Mouse (Mus musculus): ENCODE data around the gene Has3.
"Not testable (repeated sequence)": the region's sequence is repeated elsewhere in the genome, so short reads cannot be mapped to it uniquely, and the experiment has no call there.

Has3 gene

DNA sequence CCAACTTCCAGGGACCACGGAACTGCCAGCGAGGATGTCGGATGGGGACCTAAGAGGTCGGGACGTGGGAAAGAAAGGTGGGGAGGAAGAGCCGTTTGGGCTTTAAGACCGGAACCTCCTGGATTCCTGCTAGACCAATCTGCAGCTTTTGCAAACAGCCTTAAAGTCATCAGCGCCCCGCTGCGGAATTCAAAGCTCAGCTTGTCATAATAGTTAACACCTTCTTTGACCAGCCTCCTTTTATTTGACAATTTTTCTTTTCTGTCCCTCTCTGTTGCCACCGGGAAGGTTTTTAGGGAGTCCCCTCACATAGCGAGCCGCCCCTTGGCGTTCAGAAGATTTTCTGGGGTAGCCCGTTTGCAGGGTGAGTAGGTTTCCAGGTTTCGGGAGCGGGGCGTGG lies at the start of gene Has3:
TSS of gene Has3 (plus strand) at position 192 of the 400 bp plus-strand sequence.
- DNase-seq (ENCODE audit: low spot score): no peak

DNA sequence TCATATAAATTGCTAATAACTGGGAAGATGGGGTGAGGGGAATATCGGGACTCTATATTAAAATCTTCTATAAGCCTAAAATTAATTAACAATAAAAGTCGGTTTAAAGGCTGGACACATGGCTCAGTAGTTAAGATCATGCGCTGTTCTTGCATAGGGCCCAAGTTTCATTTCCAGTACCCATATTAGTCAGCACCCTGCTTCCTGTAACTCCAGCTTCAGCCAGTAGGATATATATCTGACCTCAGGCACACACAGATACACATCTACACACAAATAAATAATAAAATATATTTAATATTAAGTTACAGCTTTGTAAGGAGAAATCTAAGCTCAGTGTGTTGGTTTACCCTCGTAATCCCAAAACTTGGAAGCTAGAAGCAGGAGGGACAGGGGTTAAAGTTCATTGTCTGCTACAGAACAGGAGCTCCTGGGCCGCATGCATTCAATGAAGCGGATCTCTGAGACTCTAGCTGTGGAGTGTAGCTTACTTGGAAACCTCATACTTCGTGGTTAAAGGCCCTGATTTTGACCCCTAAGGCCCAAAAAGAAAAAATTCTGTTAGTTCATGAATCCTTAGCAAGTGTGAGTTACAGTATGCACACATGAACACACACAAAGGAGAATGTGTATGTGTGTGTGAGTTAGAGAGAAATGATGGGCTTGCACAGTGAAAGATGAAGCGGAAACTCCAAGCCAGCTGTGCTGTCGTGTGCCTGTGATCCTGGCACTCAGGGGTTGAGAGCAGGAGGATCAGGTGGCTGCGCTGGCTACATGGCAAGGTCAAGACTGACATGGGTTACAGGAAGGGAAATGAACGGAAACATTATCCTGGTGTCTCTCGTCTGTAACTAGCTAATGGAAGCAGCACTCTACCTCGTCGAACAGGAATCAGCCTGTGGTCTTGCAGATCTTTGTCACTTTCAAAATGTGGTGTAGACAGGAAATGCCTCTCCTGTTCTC lies 49.2 kb upstream of the Has3 start:
- DNase-seq (ENCODE audit: low spot score): no peak

DNA sequence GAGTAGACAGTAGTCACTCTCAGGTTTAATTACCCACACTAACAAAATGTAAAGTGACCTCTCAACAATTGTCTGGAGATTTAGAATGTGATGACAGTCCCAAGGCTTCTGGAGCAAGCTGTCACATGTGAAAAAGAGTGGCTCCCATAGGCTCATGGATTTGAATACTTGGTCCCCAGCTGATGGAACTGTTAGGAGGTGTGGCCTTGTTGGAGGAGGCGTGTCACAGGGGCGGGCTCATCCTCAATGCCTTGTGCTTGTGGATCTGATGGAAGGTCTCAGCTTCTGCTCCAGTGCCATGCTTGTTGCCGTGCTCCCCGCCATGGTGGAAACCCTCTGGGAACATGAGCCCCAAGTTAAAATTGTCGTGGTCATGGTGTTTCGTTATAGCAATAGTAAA lies 41.1 kb upstream of the Has3 start:
- DNase-seq (ENCODE audit: low spot score): no peak

DNA sequence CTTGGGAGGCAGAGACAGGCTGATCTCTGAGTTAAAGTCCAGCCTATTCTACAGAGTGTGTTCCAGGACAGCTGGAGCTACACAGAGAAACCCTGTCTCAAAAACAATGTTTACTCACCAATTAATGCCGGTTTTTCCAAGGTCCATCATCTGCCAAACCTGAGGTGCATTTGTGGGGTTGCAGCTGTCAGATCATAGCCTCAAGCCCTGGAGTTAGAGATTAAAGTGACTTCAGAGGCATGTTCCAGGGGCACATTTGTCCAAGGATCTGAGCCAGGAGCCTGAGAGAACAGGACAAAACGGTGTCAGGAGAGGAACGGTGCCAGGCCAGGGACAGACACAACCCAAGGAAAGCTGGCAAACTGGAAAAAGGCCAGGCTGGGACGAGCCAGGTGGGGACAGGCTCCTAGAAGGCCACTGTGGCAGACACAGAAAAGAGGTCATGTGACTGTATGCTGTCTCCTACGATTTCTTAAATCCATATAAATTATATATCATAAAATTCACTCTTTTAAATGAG lies 40.5 kb upstream of the Has3 start:
- DNase-seq (ENCODE audit: low spot score): no peak

DNA sequence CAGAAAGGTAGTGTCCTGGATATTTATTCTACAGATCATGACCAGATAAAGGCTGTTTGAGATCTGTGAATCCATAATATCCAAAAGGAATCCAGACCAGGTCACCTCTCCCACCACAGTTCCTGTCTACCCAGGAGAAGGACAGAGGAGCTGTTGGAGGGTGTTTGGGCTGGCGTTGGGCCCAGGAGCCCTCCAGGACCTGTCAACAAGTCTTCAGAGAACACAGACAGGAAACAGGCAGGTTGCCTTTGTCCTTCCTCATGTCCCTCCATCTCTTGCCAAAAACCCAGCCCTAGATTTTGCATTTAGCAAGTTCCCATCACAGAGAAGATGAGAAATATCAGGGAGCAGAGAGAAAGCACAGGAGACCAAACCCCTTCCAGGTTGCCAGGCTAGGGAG lies 35.1 kb upstream of the Has3 start:
- DNase-seq (ENCODE audit: low spot score): no peak

DNA sequence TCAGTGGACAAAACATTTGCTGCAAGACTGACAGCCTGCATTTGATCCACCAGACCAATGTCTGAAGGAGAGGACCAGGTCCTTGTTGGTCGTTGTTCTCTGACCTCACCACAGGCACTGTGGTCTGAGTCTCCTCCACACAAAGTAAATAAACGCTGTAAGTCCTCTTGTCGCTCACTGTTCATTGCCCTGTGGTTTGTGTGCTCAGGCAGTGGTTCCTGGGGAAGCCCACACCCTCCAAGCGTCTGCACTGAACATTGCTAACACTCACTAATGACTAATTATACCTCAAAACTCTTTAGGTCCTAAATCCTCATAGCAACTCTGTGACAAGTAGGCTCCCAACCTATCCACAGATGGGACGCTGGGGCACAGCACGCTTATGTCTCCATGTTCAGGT lies 33.5 kb upstream of the Has3 start:
- no peak for DNase-seq (ENCODE audit: low spot score)

DNA sequence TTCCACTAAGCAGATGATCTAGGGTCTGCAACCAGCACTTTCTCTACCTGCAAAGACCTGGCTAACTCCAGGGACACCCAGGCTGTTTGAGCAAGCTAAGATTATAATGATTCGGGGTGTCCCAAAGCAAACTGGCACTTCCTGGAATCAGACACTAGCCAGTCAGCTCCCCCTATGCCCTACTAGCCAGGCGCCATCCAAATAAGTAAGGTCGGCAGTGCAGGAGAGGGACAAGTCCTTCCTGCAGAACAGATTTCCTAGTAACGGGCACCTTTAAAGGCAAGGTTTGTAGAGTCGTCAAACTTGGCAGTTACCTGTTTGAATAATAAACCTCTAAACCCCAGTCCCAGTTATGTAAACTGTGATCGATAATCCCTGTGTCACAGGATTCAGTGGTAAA lies 31.2 kb upstream of the Has3 start:
- no peak for DNase-seq (ENCODE audit: low spot score)

DNA sequence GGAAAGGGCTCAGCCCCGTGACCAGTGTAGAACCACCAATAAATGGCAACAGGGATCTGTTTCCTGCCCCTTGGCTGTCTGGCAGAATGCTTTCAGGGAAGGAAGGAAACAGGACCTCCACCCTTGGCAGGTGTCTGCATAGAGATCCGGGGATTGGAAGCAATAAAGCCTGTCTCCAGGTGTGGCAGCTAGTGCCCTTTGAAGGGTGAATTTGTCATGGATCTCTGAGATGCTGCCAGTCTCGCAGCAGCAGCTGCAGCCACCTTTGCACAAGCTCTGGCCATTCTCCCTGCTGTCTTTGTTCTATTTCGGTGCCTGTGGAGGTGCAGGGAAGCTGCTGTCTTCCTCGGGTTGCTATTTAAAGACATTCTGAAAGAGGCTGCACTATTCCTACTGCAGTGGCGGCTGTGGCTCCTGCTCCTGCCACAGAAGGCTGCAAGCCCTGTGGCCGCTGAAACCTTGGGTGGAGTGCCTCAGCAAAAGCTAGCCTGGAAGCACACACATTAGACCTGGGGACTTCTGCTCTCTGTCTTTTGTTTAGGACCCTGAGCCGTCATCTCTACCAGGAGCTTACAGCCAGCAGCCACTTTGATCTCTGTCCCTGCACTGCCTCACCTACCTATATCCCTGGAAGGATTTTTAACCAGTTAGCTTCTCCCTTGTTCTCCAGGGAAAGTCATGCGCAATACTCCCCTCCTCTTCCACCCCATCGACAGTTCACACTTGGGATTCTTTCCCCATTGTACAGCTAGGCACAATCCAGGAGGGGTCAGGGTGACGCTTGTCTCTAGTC lies 30.6 kb upstream of the Has3 start:
- no peak for DNase-seq (ENCODE audit: low spot score)

DNA sequence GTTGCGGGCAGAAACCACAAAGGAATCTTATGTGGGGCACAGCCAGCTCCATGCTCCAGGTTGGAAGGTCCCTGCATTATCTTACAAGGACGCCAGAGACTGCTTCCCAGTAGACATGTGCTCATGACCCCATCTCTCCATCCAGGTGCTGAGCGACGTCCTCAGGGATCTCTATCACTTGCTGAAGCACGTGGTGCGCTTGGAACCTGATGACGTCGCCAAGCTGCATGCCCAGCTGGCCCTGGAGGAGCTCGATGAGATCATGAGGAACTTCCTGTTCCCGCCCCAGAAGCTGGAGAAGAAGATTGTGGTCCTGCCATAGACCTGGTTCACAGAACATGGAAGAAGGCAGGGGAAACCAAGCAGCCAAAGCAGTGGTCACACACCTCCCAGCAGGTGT lies 20.0 kb upstream of the Has3 start:
- no peak for DNase-seq (ENCODE audit: low spot score)

DNA sequence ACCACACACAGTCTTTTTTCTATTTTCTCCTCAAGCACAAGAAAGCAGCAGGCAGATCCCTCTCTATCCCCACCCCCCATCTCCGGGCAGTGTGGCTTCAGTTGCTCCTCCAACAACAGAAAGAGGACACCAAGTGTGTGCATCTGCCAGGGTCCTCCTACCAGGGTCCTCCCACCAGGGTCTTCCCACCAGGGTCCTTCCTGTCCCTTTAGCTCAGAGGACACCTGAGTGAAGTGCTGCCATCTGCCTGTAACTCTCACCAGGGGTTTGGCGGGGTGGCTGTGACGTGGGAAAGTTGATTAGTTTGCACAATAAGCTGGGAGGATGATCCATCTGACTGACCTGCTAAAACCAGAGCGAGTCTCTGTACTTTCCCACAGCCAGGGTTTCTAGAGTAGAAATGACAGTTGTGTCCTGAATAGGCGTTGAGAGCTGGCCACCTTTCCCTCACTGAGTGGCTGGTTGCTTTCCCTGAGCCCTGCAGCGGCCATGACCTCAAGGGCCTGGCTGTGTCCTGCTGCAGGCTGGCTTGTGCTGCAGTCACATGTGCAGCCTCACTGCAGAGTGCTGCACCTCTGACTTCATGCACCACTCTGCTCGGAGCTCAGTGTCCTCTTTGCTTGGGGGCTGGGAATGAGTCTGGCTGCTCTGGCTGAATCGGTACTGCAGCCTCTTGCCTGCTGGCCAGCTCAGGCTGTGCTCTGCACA lies 15.4 kb upstream of the Has3 start:
- no peak for DNase-seq (ENCODE audit: low spot score)

DNA sequence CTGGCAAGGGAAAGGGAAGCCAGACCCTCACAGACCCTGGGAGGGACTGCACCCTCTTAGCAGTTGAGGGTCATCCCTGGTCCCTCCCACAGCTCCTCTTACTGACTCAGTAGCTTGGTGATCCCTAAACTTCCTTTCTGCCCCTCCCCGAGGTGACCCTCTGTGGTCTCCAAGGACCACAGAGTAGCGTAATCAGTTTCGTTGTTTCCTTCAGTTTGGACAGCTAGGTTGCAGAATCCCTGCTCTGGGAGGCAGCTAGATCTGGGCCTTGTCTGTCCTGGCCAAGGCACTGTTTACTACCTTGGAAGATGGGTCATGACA lies 14.8 kb upstream of the Has3 start:
- no peak for DNase-seq (ENCODE audit: low spot score)

DNA sequence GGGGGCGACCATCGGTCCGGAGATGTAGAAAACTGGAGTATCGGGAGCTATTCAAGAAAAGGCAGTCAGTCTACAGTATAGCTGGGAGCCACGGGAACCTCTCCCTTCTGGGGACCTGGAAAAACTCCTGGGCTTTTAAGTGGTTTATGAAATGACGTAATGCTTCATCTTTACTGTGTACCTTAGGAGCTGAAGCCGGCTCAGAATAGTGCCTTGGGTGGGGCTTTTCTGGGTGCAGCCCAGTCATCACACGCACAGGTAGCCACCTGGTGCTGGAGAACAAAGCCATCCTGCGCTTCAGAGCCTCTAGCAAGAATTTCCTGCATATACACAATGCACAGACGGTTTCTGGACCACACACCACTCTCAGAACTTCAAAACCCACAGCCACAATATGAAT lies 7.2 kb upstream of the Has3 start:
- no peak for DNase-seq (ENCODE audit: low spot score)

DNA sequence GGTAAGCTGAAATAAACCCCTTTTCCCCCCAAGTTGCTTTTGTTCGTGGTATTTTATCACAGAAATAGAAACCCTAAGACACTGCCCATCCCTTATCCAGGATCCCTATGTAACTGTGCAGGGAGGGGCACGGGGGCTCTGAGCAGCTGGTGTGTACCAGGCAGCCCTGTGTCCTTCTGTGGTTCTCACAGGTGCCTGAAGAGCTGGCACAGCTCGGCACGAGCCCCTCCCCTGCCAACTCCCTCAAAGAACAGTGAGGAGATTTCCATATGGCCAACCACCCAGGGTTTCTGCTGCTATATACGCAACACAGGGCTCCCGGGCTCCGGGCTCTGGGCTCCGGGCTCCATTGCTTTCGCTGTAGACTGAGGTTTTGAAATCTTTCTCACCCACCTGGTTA lies 4.7 kb upstream of the Has3 start:
- no peak for DNase-seq (ENCODE audit: low spot score)

DNA sequence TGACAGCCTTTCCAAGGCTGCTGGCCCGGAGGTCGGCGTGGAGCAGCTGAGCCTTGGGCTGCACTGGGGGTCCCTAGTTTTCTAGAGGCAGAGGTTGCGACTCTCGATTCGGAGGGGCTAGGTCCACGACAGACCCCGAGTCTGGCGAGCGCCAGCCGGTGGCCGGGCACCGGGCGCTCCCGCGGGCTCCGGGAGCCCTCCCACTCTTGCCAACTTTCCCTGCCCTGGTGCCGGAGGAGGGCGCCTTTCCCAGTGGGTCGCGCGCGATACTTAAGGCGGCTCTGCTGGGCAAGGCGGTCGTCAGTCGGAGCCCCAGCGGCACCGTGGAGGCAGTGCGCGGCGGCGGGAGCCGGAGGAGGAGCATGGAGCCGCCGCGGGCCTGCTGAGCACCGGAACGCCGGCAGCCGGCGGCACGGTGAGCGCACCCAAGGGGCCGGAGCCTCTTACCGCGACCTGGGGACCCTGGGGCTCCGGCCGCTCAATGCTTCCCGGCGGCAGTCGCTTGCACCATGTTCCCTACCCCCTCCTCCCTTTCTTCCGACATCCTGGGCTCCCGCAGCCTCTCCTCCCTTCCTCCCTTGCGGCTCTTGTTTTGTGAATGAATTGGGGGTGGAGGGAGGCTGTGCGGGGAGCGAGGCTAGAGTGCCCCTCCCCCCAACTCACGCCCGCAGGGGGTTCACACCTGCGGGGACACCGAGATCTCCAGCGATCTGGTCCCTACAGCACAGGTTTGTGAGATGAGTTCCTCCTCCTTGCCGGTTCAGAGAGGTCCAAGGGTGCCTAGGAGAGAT lies 690 bp downstream of the Has3 start:
- no peak for DNase-seq (ENCODE audit: low spot score)

DNA sequence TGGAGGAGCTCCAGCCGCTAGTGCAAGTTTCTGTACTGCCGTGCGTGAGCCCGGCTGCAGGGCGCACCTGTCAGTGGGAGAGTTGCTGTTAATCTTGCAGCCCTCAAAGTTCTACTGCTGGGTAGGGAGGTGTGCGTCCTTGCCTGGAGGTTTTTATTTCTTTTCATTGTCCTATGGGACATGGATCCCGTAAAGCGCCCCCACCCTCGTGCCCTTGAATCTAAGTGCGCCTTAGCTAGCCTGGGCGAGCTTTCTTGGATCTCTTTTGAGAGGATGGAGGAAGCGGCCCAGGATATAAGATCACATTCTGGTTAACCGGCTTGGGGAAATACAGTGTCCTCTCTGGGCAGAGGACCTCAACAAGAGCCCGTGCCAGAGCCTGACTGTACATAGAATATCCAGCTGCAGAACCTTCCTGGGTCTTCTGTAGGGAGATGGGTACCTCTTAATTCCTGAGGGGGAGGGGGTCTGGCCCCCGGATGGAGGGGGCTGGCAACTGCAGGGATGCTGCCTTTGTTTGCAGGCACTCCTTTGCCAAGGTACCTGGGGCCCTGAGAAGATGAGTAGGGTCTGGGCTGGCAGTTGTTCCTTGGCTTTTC lies 1.4 kb downstream of the Has3 start:
- no peak for DNase-seq (ENCODE audit: low spot score)

DNA sequence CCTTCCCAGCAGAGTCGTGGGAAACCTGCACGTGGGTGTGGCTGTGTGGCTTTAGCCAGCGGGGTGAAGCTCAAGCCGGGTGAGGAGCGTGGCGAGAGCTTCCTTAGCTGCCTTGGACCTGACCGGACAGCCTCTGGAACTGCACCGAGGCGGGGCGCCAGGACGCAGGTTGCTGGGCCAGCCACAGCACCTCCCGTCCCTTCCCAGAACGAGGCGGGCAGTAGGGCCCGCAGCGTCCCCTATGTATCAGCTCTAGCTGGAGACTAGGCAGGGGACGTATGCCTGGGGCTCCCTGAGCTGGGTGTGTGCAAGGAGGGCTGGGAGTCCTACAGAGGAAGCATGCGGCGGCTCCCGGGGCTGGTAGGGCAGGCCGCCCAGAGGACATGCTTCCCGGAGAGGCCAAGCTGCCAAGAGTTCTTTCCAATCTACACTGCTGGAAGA lies 1.9 kb downstream of the Has3 start:
- no peak for DNase-seq (ENCODE audit: low spot score)

DNA sequence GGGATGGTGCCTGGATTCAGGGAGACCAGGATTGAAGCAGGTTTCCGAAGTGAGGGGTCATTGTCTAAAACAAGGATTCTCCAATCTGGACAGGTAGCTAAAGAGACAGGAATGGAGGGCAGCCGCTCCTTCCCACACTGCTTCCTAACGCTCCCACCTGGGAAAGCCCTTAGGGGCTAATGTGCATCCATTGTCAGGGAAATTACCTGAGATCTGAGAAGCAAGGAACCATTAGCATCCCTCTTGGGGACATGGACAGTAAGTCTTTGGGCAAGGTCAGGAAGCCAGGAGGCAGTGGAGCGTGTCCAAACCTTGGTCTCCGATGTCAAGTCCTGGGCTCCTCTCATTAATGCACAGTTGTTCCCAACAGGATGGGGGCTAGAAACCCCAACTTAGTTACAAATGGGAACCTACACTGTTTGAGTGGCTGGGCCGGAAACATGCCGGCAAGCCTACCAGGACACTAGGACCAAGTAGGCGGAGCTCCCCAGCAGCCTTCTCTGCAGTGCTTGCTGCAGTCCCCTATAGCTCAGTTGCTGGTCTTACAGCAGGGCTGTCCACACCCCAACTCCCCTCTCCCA lies 2.5 kb downstream of the Has3 start:
- no peak for DNase-seq (ENCODE audit: low spot score)

DNA sequence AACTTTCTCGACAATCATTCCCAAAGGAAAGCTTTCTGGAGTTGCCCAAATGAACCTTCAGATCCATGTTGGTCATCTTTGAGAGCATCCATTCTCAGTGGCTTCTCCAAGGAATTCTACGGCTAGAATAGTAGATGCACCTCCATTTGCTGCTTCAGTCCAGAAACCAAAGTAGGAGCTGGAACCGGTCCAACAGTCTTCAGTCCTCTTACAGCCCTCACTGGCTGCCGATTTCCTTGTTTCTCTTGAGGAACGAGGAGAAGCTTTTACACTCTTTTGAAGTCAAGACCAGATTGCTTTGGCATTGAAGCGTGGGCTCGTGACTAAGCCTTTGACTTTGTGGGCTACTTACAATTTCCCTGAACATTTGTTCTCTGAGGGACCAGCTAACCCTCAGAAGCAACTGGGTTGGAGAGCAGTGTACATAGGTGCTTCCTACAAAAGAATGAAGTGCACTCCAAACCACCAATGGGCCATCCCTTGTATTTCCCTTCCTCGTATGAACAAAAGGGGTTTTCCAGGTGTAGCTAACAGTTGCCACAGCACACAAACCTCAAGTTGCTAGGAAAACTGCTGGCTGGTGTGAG lies 10.2 kb downstream of the Has3 start:
- DNase-seq (ENCODE audit: low spot score): no peak

DNA sequence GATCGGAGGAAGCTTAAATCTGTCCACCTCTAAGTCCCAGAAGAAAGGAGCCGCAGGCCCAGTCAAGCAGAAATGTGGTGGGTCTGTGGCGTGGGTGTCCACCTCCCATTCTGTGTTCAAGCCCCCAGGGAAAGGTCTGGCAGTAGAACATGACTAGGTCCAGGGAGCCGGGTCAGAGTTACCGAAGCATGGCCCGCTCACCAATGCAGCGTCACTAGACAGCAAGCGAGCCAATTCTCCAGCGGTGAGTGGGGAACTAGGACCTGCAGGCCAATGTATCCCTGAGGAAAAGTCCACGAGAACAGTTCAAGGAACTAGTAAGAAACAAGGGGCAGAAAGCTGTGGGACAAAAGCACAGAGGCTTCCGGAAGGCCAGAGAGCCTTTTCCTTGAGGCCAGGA lies 14.1 kb downstream of the Has3 start:
- not testable (repeated sequence) for DNase-seq (ENCODE audit: low spot score)

DNA sequence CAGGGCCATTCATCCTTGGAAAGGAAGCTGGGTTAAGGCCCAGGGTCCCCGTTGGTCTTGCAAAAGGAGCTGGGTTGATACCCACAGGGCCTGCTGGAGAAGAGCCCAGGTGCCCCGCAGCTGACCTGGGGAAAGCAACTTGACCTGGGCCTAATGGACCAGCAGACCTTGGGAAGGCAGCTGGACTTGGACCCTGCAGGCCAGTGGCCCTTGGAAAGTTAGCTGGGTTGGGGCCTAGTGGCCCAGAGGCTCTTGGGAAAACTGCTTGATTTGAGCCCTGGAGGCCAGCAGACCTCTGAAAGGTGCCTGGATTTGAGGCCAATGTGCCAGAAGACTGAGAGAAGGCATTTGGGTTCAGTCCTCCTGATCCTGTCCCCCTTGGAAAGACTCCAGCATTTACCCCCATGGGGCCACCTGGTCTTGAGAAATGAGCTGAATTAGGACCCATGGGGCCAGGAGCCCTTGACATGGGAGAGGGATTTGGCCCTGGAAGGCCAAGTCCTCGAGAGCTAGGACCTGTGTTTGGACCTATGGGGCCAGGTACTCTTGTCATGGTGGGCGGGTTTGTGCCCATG lies 14.9 kb downstream of the Has3 start:
- not testable (repeated sequence) for DNase-seq (ENCODE audit: low spot score)

All from spleen, adult 12 weeks (tissue).